34 mouse cellular contexts compared by ENCODE assay signal in the genomic region with DNA sequence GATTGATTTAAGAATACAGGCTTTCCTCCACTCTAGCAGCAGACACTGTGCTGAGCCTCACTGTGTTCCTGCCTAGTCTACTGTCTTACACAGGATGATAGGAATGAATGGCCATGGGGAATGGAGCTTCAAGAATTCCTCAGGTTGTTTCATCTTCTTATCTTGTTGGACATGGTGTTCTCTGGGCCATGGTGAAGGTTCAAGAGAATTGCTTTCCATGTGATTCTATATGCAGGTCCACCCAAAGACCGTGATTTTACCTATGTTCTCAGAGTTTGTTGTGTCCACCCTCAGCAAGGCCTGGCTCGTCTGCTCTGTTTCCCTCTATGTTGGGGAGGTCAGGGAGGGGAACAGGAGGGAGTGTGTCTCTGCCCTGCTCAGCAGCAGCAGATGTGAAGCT. TPM values are rescaled to one million over a fixed set of nuclear protein-coding genes. Genes with fewer than 3 reads are reported as not detected.
"Had no signal": no experiment of that assay in that cellular context is flagged by ENCODE, and none has a peak within 500 bp of the region (broad histone marks: within the 10 kb centered on the region; RNA-seq: fewer than 3 reads in every experiment).

No protein-coding gene starts in this region.

- H3K9ac ChIP-seq: limb, embryonic 12.5 days; limb, embryonic 13.5 days; limb, embryonic 15.5 days; liver, embryonic 12.5 days; liver, embryonic 13.5 days; liver, embryonic 14.5 days; liver, embryonic 15.5 days; liver, postnatal 0 days; lung, embryonic 14.5 days; lung, embryonic 15.5 days; midbrain, embryonic 12.5 days; midbrain, embryonic 15.5 days; neural tube, embryonic 12.5 days had no signal

- DNase-seq: left cerebral cortex, postnatal 4 days; liver; liver, embryonic 13.5 days; liver, postnatal 0 days; lung, adult 18-20 months; lung, adult 2 months; lung, embryonic 14.5 days; lung, postnatal 10 days; lung, postnatal 14 days; lung, postnatal 36 days; lung, postnatal 4 days; midbrain, embryonic 14.5 days had no signal

- H3K27me3 ChIP-seq: limb, embryonic 12.5 days; limb, embryonic 13.5 days; limb, embryonic 15.5 days; liver, embryonic 12.5 days; liver, embryonic 13.5 days; liver, embryonic 15.5 days; lung, embryonic 15.5 days; megakaryocyte, embryonic 14.5 days; midbrain, embryonic 12.5 days; midbrain, embryonic 15.5 days; neural tube, embryonic 12.5 days had no signal

- H3K4me3 ChIP-seq: left cerebral cortex, adult 2 months; limb, embryonic 10.5 days; limb, embryonic 12.5 days; limb, embryonic 13.5 days; limb, embryonic 15.5 days; liver, embryonic 12.5 days; liver, embryonic 13.5 days; liver, embryonic 15.5 days; lung, embryonic 15.5 days; megakaryocyte, embryonic 14.5 days; midbrain, embryonic 10.5 days; midbrain, embryonic 12.5 days; midbrain, embryonic 15.5 days; myocyte; neural tube, embryonic 12.5 days had no signal

- H3K27ac ChIP-seq: left cerebral cortex, adult 2 months; limb, embryonic 10.5 days; limb, embryonic 12.5 days; limb, embryonic 13.5 days; limb, embryonic 15.5 days; liver, embryonic 12.5 days; liver, embryonic 13.5 days; liver, embryonic 14.5 days; liver, embryonic 15.5 days; lung, embryonic 15.5 days; macrophage; midbrain, embryonic 10.5 days; midbrain, embryonic 12.5 days; midbrain, embryonic 15.5 days; neural tube, embryonic 12.5 days had no signal

- H3K36me3 ChIP-seq: limb, embryonic 10.5 days; limb, embryonic 12.5 days; limb, embryonic 13.5 days; limb, embryonic 15.5 days; liver, embryonic 12.5 days; liver, embryonic 13.5 days; liver, embryonic 15.5 days; lung, embryonic 15.5 days; midbrain, embryonic 15.5 days had no signal

- H3K4me1 ChIP-seq: limb, embryonic 10.5 days; limb, embryonic 12.5 days; limb, embryonic 13.5 days; limb, embryonic 15.5 days; liver, embryonic 12.5 days; liver, embryonic 13.5 days; liver, embryonic 15.5 days; lung, embryonic 15.5 days; megakaryocyte, embryonic 14.5 days; midbrain, embryonic 12.5 days; midbrain, embryonic 15.5 days had no signal

- ATAC-seq: liver, embryonic 12.5 days; liver, postnatal 0 days; lung, postnatal 0 days; midbrain, embryonic 15.5 days; midbrain, embryonic 16.5 days had no signal

- H3K9me3 ChIP-seq: limb, embryonic 10.5 days; limb, embryonic 15.5 days; liver, embryonic 12.5 days; liver, embryonic 13.5 days; liver, embryonic 15.5 days; lung, embryonic 15.5 days; midbrain, embryonic 15.5 days had no signal

- H3K4me2 ChIP-seq: limb, embryonic 12.5 days; limb, embryonic 13.5 days; limb, embryonic 15.5 days; liver, embryonic 11.5 days; liver, embryonic 12.5 days; liver, embryonic 13.5 days; liver, embryonic 15.5 days; lung, embryonic 14.5 days; lung, embryonic 15.5 days; midbrain, embryonic 12.5 days; midbrain, embryonic 15.5 days; neural tube, embryonic 12.5 days had no signal

RNA-seq across cellular contexts. Expression of gene Adgrv1, which starts 26.0 kb away (rescaled TPM):
- total RNA-seq: megakaryocyte progenitor cell, adult 5-6 weeks; megakaryocyte, adult 5-6 weeks; megakaryocyte-erythroid progenitor cell, adult 5-6 weeks had no signal
- polyA plus RNA-seq: macrophage had no signal
